Mouse (Mus musculus) ES-E14 (cell line): Measurements from ENCODE around the gene Timm13. TPM values are rescaled to one million over a fixed set of nuclear protein-coding genes. Genes with fewer than 3 reads are reported as not detected.

Experiments
- DNase-seq: peaks from one replicate; pipeline ENCODE4 v3.0.0-alpha.2; 2013; ENCODE audit warnings: low read depth, low spot score
- H3K27ac ChIP-seq: 2 replicates; pipeline ENCODE4 v1.5.1; 2012; ENCODE audit warnings: low read depth, mild to moderate bottlenecking, low read length, moderate library complexity, mixed read lengths; ENCODE audit not compliant: poor library complexity, insufficient read depth, severe bottlenecking
- H3K36me3 ChIP-seq: 2 replicates; pipeline ENCODE4 v1.6.1; 2012; ENCODE audit warnings: mild to moderate bottlenecking, low read length, moderate library complexity, mixed read lengths; ENCODE audit not compliant: control insufficient read depth, poor library complexity, insufficient read depth, severe bottlenecking
- H3K4me1 ChIP-seq, 2 experiments: fragments of 150-350 bp in 1 of 2; sonication (generic) in 1 of 2; 2 replicates each; pipeline ENCODE4 v1.6.1; 2012; ENCODE audit warnings: low read length in 2 of 2, mild to moderate bottlenecking in 1 of 2, mixed read lengths in 1 of 2; ENCODE audit not compliant: control insufficient read depth in 2 of 2, insufficient read depth in 2 of 2, poor library complexity in 1 of 2
- H3K4me3 ChIP-seq, 2 experiments: fragments of 150-350 bp in 1 of 2; sonication (generic) in 1 of 2; 2 replicates each; pipeline ENCODE4 v1.5.1; 2012; ENCODE audit warnings: low read length in 2 of 2, low read depth in 1 of 2, mild to moderate bottlenecking in 1 of 2, mixed read lengths in 1 of 2; ENCODE audit not compliant: insufficient read depth in 1 of 2, poor library complexity in 1 of 2, severe bottlenecking in 1 of 2
- H3K9ac ChIP-seq: 2 replicates; pipeline ENCODE4 v1.6.1; 2012; ENCODE audit warnings: low read depth, mild to moderate bottlenecking, low read length, mixed read lengths; ENCODE audit not compliant: poor library complexity, insufficient read depth, severe bottlenecking
- H3K9me3 ChIP-seq: fragments of 150-350 bp; sonication (generic); 2 replicates; pipeline ENCODE4 v1.6.1; 2012; ENCODE audit warnings: low read depth, mild to moderate bottlenecking, low read length; ENCODE audit not compliant: control insufficient read depth, insufficient read depth
- CHD2 ChIP-seq: IDR thresholded peaks from 2 replicates; pipeline ENCODE4 v1.6.1; 2014; ENCODE audit warnings: mild to moderate bottlenecking, low read depth, low read length, inconsistent platforms
- HCFC1 ChIP-seq: IDR thresholded peaks from 2 replicates; pipeline ENCODE4 v1.6.1; 2012; ENCODE audit warnings: low read length, inconsistent platforms, borderline replicate concordance; ENCODE audit not compliant: insufficient read depth
- MAFK ChIP-seq: IDR thresholded peaks from 2 replicates; pipeline ENCODE4 v1.6.1; 2014; ENCODE audit warnings: mild to moderate bottlenecking, low read depth, low read length, inconsistent platforms; ENCODE audit not compliant: insufficient read depth
- ZC3H11A ChIP-seq: IDR thresholded peaks from 2 replicates; pipeline ENCODE4 v1.6.1; 2012; ENCODE audit warnings: low read depth, mild to moderate bottlenecking, inconsistent platforms, low read length, borderline replicate concordance
- ZNF384 ChIP-seq: IDR thresholded peaks from 2 replicates; pipeline ENCODE4 v1.6.1; 2012; ENCODE audit warnings: low read depth, low read length, inconsistent platforms
- in situ Hi-C, 2 experiments: fragments of 600-800 bp; cut with MboI; formaldehyde crosslinking; loops; one replicate each; pipeline ENCODE4 v1.15.1; 2025; ENCODE audit warnings: low sequenced_read_pairs in 2 of 2, inconsistent platforms in 1 of 2; ENCODE audit not compliant: unreplicated experiment in 2 of 2
- total RNA-seq: library from RNA; depleted of rRNA; stranded (reverse); fragments of 300-350 nt; gene quantifications from 2 replicates; pipeline ENCODE4 v1.2.3, GENCODE M21; 2012

Gene Timm13
- total RNA-seq, 1 experiment = 244 TPM

DNA sequence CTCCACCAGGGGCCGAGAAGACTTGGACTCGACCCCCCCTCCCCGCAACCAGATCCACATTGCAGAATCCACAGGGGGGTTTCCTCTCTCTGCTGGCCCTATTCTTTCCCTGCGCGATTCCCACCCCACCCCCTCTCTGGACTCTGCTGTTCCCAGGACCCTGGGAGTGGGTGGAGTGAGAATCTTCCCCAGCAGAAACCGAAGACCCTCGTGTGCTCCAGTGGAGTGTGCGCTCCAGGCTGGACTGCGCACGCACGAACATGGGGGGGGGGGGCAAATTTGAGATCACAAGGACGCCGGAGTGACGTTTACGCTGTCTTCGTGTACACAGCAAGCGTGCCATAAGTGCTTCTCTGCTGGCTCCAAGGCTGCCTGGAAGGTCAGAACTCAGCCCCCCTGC lies 34.9 kb upstream of the Timm13 start:
- no peak overlapping the region for H3K27ac ChIP-seq
- peaks cover 14 to 62% of the 10 kb centered on the region in 2 experiments for H3K4me1 ChIP-seq
- in situ Hi-C loops = no loop called here
- no peak for TF ChIP-seq MAFK
- TF ChIP-seq ZC3H11A = no peak
- no peak for TF ChIP-seq CHD2
- no peak for TF ChIP-seq HCFC1
- no peak for TF ChIP-seq ZNF384
- H3K9ac ChIP-seq = no peak overlapping the region
- peaks cover 10% of the 10 kb centered on the region; the same call in 1 of the 2 replicates for H3K36me3 ChIP-seq
- H3K9me3 ChIP-seq = no peaks in the 10 kb centered on the region
- H3K4me3 ChIP-seq = peak overlapping the region; percentile 38 to 44; a peak in 2 of 4 replicates
- no peak for DNase-seq

DNA sequence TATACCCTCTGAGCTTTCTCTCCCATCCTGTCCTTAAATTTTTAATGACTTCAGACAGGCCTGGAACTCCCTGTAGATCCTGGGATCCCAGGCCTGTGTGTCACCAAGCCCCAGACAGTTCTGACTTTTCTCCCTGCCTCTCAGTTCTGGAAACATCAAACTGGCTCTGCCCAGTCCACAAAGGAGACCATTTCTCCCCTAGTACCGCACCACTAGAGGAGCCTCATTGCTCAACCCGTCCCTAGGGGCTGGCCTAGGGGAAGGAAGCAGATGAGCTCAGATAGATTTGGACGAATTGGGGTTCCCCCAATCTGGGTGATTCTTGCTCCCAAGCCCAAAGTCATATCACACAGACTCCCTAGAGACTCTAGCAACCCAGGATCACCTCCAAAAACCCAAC lies 34.5 kb upstream of the Timm13 start:
- H3K4me1 ChIP-seq = peaks cover 14 to 60% of the 10 kb centered on the region in 2 experiments

DNA sequence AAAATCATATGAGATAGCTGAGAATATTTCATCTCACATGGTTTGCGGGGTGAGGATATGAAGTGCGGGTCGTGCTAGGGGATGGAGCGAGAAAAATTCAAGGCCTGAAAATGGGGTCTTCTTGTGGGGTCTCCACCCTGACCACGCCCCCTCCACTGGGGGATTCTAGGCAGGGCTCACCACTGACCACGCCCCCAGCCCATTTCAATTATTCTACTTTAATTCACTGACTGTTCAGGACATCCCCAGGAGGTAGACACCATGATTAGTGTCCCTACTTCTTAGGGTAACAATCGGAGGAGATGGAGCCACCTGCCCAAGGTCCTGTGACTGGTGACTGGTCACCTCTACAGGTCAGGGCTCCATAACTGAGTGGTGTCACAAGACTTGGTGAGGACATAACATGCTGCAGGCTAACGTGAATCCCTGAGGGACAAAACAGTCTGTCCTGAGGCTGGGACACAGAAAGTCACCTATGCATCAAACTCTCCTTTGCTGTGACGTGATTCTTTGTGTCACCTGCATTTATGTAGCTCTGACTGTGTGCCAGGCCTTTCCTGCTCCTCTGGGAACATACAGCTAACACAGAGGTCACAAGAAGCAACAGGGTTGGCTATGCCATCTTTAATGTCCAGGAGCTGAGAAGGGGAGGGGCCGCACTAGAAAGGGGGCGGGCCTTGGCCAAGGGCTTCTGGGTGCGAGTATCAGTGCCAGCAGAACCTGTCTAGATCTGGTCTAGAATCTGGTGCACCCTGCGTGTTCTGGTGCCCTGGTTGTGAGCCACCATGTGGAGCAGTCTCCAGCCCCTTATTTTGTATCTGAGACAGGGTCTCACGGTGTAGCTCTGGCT lies 33.6 kb upstream of the Timm13 start:
- DNase-seq = no peak
- Histone ChIP-seq H3K4me3 (0 out of 4 replicates have a peak overlapping the region, but pooled peaks of 1 of the 2 experiments have one; percentile 15), H3K36me3 (peaks cover 10% of the 10 kb centered on the region; the same call in 1 of the 2 replicates), H3K9ac (no peak overlapping the region), H3K9me3 (no peaks in the 10 kb centered on the region), H3K4me1 (peaks cover 14 to 59% of the 10 kb centered on the region in 2 experiments), H3K27ac (no peak overlapping the region)
- in situ Hi-C loops = no loop called here
- TF ChIP-seq MAFK (no peak), HCFC1 (no peak), ZNF384 (no peak), CHD2 (no peak)

More for the DNA sequence above, 34.5 kb upstream of the Timm13 start:
- no peak overlapping the region for H3K4me3 ChIP-seq
- H3K9ac ChIP-seq = no peak overlapping the region
- peaks cover 10% of the 10 kb centered on the region; the same call in 1 of the 2 replicates for H3K36me3 ChIP-seq
- no peak overlapping the region for H3K27ac ChIP-seq
- H3K9me3 ChIP-seq = no peaks in the 10 kb centered on the region
- in situ Hi-C loops = no loop called here
- no peak for DNase-seq
- TF ChIP-seq ZNF384 = no peak
- TF ChIP-seq ZC3H11A = no peak
- TF ChIP-seq CHD2 = no peak
- no peak for TF ChIP-seq MAFK
- no peak for TF ChIP-seq HCFC1

DNA sequence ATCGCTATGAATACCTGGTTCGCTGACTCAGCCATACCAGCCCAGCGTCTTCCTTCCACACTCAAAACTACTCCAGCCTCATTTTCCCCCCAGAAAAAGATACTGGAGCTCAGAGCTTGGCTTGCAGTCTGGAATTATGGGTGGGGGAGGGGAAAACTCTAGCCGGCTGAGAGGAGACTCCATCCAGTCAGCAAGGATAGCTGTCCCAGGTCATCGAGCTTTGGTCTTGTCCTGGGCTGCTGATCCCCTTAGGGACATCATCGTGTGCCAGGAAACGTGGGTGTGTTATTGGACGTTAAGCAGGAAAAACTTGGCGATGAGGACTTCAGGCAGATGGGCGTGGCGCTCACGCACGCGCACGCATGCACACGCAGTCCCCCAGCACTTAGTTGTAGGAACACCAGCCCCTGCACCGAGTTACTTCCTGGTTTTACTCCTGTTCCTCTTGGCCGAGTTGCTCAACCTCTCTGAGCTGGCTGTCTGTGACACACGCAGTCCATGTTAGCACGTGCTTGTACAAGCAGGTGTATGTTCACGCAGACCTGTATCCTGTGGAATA lies 32.7 kb upstream of the Timm13 start:
- in situ Hi-C loops = no loop called here
- Histone ChIP-seq H3K4me3 (peak overlapping the region in 1 of 2 experiments; percentile 16; a peak in 2 of 4 replicates), H3K9ac (no peak overlapping the region), H3K4me1 (peaks cover 14 to 56% of the 10 kb centered on the region in 2 experiments), H3K36me3 (peaks cover 10% of the 10 kb centered on the region; the same call in 1 of the 2 replicates), H3K27ac (no peak overlapping the region), H3K9me3 (no peaks in the 10 kb centered on the region)
- no peak for DNase-seq
- TF ChIP-seq CHD2 = no peak
- TF ChIP-seq MAFK = peak; percentile 71; the same call in 1 of the 2 replicates
